In the genomic region with DNA sequence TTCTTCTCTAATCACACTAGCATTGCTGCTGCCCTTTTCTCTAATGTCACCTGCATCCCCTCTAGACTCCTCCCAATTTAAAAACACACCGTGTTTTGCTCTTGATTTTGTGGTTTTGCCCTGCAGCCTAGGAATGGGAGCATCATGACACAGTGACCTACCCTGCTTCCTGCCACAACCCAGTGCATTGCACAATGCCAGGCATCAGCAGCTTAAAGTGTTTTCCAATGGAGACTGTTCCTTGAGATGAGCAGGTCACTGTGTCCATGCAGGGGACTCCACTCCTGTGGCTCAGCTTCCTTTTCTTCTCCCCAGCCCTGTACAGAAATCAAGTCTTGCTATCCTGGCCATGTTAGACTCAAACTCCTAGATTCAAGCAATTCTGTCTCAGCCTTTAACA, we compare ENCODE assay signal across 25 mouse cellular contexts.
DNase-seq lines count a peak whose midpoint lies in the region; ATAC-seq lines count a peak whose summit lies in the region.
"Had no signal": no experiment of that assay in that cellular context is flagged by ENCODE, and none has a peak within 500 bp of the region (broad histone marks: within the 10 kb centered on the region; RNA-seq: fewer than 3 reads in every experiment).

No protein-coding gene starts in this region.

- no peaks in the 10 kb centered on the region for H3K27me3 ChIP-seq in hindbrain, embryonic 16.5 days (replicated peaks; ENCODE audit: control insufficient read depth, insufficient read depth, low read length)
- H3K27me3 ChIP-seq: CH12.LX; embryonic facial prominence, embryonic 12.5 days; embryonic facial prominence, embryonic 15.5 days; hindbrain, embryonic 13.5 days; Patski had no signal

- H3K4me3 ChIP-seq in hindbrain, embryonic 16.5 days (ENCODE audit: low read length) = no peak overlapping the region
- H3K4me3 ChIP-seq: embryonic facial prominence, embryonic 12.5 days; embryonic facial prominence, embryonic 15.5 days; hindbrain, embryonic 10.5 days; hindbrain, embryonic 13.5 days had no signal

- peak; percentile 56 for ATAC-seq in granulocyte monocyte progenitor cell, adult 5-6 weeks (replicated peaks; ENCODE audit: poor library complexity, severe bottlenecking)
- no peak for ATAC-seq in hindbrain, embryonic 16.5 days
- ATAC-seq: forebrain, embryonic 14.5 days; forebrain, postnatal 0 days; hindbrain, postnatal 0 days; inflammation-experienced regulatory T-cells, adult 6 months; intestine, embryonic 16.5 days; Patski had no signal

- no peaks in the 10 kb centered on the region for H3K9me3 ChIP-seq in hindbrain, embryonic 16.5 days (ENCODE audit: control insufficient read depth, low read length)
- H3K9me3 ChIP-seq: embryonic facial prominence, embryonic 12.5 days; embryonic facial prominence, embryonic 15.5 days; G1E; hindbrain, embryonic 10.5 days; hindbrain, embryonic 13.5 days had no signal

- no peak overlapping the region for H3K4me2 ChIP-seq in hindbrain, embryonic 16.5 days (ENCODE audit: low read length)
- H3K4me2 ChIP-seq: embryonic facial prominence, embryonic 12.5 days; embryonic facial prominence, embryonic 15.5 days; heart, embryonic 11.5 days; hindbrain, embryonic 13.5 days had no signal

- H3K36me3 ChIP-seq in hindbrain, embryonic 16.5 days (ENCODE audit: control insufficient read depth, insufficient read depth, low read length) = no peaks in the 10 kb centered on the region
- H3K36me3 ChIP-seq: embryonic facial prominence, embryonic 12.5 days; embryonic facial prominence, embryonic 15.5 days; G1E; hindbrain, embryonic 10.5 days; hindbrain, embryonic 13.5 days had no signal

- H3K9ac ChIP-seq in hindbrain, embryonic 16.5 days (ENCODE audit: low read depth, low read length) = no peak overlapping the region
- H3K9ac ChIP-seq: embryonic facial prominence, embryonic 12.5 days; embryonic facial prominence, embryonic 15.5 days; forebrain, postnatal 0 days; hindbrain, embryonic 13.5 days had no signal

- DNase-seq in heart, adult 11 months = peak; percentile 66
- DNase-seq in heart, postnatal 4 days = no peak
- peak; percentile 57 for DNase-seq in 416B (ENCODE audit: low read depth)
- no peak for DNase-seq in spleen, adult 12 weeks (ENCODE audit: low spot score)
- DNase-seq: adrenal gland, postnatal 10 days; adrenal gland, postnatal 36 days; cerebellum, adult 18-20 months; cerebellum, adult 9-10 months; cerebellum, postnatal 14 days; forebrain, postnatal 0 days; gastrocnemius, postnatal 25 days had no signal

- no peaks in the 10 kb centered on the region for H3K4me1 ChIP-seq in hindbrain, embryonic 16.5 days (ENCODE audit: control insufficient read depth, insufficient read depth, low read depth, low read length)
- H3K4me1 ChIP-seq: embryonic facial prominence, embryonic 15.5 days; hindbrain, embryonic 13.5 days had no signal

- H3K27ac ChIP-seq in hindbrain, embryonic 16.5 days (ENCODE audit: low read depth, low read length) = no peak overlapping the region
- H3K27ac ChIP-seq: embryonic facial prominence, embryonic 12.5 days; embryonic facial prominence, embryonic 15.5 days; hindbrain, embryonic 10.5 days; hindbrain, embryonic 13.5 days; hindbrain, postnatal 0 days had no signal

- 60% methylated on average over 1 of the region's 1 CpGs for WGBS in hindbrain, embryonic 16.5 days

Comparison
In these comparisons a context has a peak if more than half of its experiments do, and no peak if none do; other contexts are left out.
1. DNase-seq: peak in heart, adult 11 months (single experiment) and 416B (single experiment); none in heart, postnatal 4 days (single experiment) and spleen, adult 12 weeks (single experiment).